Mouse (Mus musculus) midbrain, embryonic 13.5 days (tissue): ENCODE data around the gene Sepsecs. TPM values are rescaled to one million over a fixed set of nuclear protein-coding genes. Genes with fewer than 3 reads are reported as not detected.

ENCODE experiments used
- ATAC-seq: fragments of 200-750 bp; cut with Nextera tagmentation; 2 replicates; pipeline ENCODE4 v1.8.0; 2017; ENCODE audit warnings: mild to moderate bottlenecking, moderate TSS enrichment, moderate library complexity
- H3K27ac ChIP-seq: fragments of 300-500 bp; sonication (generic); 2 replicates; pipeline ENCODE4 v1.5.1; 2015; ENCODE audit warnings: inconsistent platforms, mild to moderate bottlenecking, moderate library complexity
- H3K27me3 ChIP-seq: fragments of 300-500 bp; sonication (generic); 2 replicates; pipeline ENCODE4 v1.6.1; 2015; ENCODE audit warnings: mild to moderate bottlenecking, inconsistent platforms
- H3K36me3 ChIP-seq: fragments of 300-500 bp; sonication (generic); 2 replicates; pipeline ENCODE4 v1.6.1; 2015; ENCODE audit warnings: mild to moderate bottlenecking, inconsistent platforms
- H3K4me1 ChIP-seq: fragments of 300-500 bp; sonication (generic); replicated peaks from 2 replicates; pipeline ENCODE4 v1.6.1; 2015; ENCODE audit warnings: inconsistent platforms
- H3K4me2 ChIP-seq: fragments of 300-500 bp; sonication (generic); replicated peaks from 2 replicates; pipeline ENCODE4 v1.6.1; 2015; ENCODE audit warnings: moderate library complexity, mild to moderate bottlenecking, inconsistent platforms
- H3K4me3 ChIP-seq: fragments of 300-500 bp; sonication (generic); replicated peaks from 2 replicates; pipeline ENCODE4 v1.5.1; 2015; ENCODE audit warnings: mild to moderate bottlenecking, inconsistent platforms
- H3K9ac ChIP-seq: fragments of 300-500 bp; sonication (generic); replicated peaks from 2 replicates; pipeline ENCODE4 v1.6.1; 2015; ENCODE audit warnings: mild to moderate bottlenecking, inconsistent platforms
- H3K9me3 ChIP-seq: fragments of 300-500 bp; sonication (generic); 2 replicates; pipeline ENCODE4 v1.6.1; 2016; ENCODE audit warnings: mild to moderate bottlenecking, inconsistent platforms
- WGBS: fragments of 180-500 bp; shearing (Covaris S2); methylation state at CpG from one replicate; pipeline ENCODE4 v1.1.7; 2015; 5-methylcytosine and 5-hydroxymethylcytosine counted together
- polyA plus RNA-seq: library from polyadenylated mRNA; unstranded; fragments of >200 nt; fragmentation: Nextera tagmentation; extraction: Ambion mirVana; gene quantifications from 2 replicates; pipeline ENCODE4 v1.2.1, GENCODE M21; 2015

Gene Sepsecs
- polyA plus RNA-seq, 1 experiment from 2014 or later: 8.3 TPM

GRCm38 (mm10) chr5:52618348-52619270 lies 50.9 kb downstream of the Sepsecs start:
- Histone ChIP-seq H3K4me2 (peak overlapping the region; percentile 74), H3K9ac (peak overlapping the region; percentile 59), H3K4me3 (peak overlapping the region; percentile 45), H3K27ac (peak overlapping the region; percentile 83), H3K9me3 (peaks cover 4% of the 10 kb centered on the region), H3K4me1 (peaks cover 24% of the 10 kb centered on the region), H3K27me3 (no peaks in the 10 kb centered on the region), H3K36me3 (no peaks in the 10 kb centered on the region)
- under 1% methylated on average over 41 of the region's 41 CpGs for WGBS
- ATAC-seq: peak; percentile 81

DNA sequence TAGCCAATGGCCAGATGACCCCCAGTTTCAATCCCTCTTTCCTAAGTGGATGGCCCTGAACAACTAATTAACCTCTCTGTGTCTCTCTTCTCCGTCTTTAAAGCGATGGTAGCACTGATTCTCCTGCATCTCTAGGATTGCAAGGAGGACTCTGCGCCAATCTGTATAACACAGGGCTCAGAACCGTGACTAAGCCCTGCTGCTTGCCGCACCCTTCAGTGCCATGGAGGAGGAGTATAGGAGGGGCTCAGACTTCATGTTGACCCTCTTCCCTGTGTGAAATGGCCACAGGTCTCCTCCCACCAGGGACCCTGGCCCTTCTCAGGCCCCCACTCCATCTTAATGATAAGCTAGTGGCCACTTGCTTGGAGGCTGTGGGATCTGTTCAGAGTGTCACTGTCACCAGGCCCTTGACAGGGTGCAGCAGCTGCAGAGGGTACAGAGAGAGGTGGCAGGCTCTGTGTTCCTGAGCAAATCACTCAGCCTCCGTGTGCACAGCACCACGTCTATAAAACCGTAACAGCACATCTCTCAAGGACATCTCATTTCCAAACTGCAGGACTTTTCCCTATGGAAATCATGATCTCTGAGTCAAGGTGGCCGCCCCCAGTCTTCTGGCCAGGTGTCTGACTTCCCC lies 51.7 kb downstream of the Sepsecs start:
- H3K4me1 ChIP-seq: peaks cover 24% of the 10 kb centered on the region
- peak overlapping the region; percentile 45 for H3K4me3 ChIP-seq
- peak; percentile 59 for ATAC-seq
- peaks cover 7% of the 10 kb centered on the region for H3K9me3 ChIP-seq
- H3K27ac ChIP-seq: peak overlapping the region; percentile 83
- peak overlapping the region; percentile 74 for H3K4me2 ChIP-seq
- H3K27me3 ChIP-seq: no peaks in the 10 kb centered on the region
- no peaks in the 10 kb centered on the region for H3K36me3 ChIP-seq
- WGBS: 13% methylated on average over 9 of the region's 9 CpGs
- H3K9ac ChIP-seq: peak overlapping the region; percentile 59; the same call in 1 of the 2 replicates

- 31% methylated on average over 2 of the region's 2 CpGs for WGBS
- no peak for ATAC-seq
- H3K4me3 ChIP-seq: no peak overlapping the region
- H3K9me3 ChIP-seq: peaks cover 7% of the 10 kb centered on the region
- no peaks in the 10 kb centered on the region for H3K36me3 ChIP-seq
- H3K27ac ChIP-seq: no peak overlapping the region
- no peaks in the 10 kb centered on the region for H3K27me3 ChIP-seq
- H3K9ac ChIP-seq: no peak overlapping the region
- H3K4me2 ChIP-seq: no peak overlapping the region
- peaks cover 24% of the 10 kb centered on the region for H3K4me1 ChIP-seq
Observed at GRCm38 (mm10) chr5:52616549-52616948, 53.0 kb downstream of the Sepsecs start.

DNA sequence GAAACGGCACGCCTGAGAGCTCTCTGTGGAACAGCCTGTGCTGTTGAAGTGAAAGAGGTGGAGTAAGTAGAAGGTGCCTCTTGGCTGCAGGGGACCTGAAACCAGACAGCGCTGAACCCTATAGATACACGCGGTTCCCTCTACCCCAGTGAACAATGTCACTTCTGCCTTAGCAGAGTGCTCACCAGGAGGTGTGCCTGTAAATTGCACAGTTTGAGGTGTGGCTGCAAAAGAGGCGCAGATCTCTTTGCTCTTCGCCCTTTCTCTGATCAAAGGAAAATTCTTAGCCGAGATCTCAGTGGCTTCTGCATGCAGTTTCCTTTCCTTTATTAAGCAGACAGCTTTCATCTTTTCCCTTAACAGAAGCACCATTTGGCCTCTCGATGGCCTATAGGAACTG lies 54.1 kb downstream of the Sepsecs start:
- Histone ChIP-seq H3K36me3 (no peaks in the 10 kb centered on the region), H3K27me3 (no peaks in the 10 kb centered on the region), H3K27ac (0 out of 2 replicates have a peak overlapping the region, but pooled peaks have one; percentile 5), H3K4me1 (peaks cover 24% of the 10 kb centered on the region), H3K9ac (no peak overlapping the region), H3K9me3 (peaks cover 7% of the 10 kb centered on the region), H3K4me3 (no peak overlapping the region), H3K4me2 (no peak overlapping the region)
- 69% methylated on average over 9 of the region's 9 CpGs for WGBS
- ATAC-seq: no peak

DNA sequence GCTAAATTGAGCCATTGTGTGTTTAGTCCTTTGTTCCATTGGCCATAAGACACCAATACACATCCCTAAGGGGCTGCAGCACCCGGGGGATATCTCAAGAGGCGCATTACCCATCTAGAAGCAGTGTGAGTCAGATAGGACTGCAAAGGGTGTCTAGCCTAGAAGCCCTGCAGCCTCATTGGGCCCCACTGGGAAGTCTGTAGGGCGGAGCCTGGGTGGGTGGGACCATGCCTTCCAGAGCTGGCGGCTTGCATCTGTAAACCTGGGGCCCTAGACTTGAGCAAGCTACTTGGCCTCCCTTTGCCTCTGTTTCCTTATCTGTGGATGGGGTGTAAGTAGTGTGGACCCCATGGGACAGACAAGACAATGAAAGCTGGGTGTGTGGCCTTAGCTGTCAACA lies 54.8 kb downstream of the Sepsecs start:
- Histone ChIP-seq H3K27me3 (no peaks in the 10 kb centered on the region), H3K27ac (no peak overlapping the region), H3K9me3 (peaks cover 7% of the 10 kb centered on the region), H3K4me2 (no peak overlapping the region), H3K36me3 (no peaks in the 10 kb centered on the region), H3K4me1 (peaks cover 24% of the 10 kb centered on the region), H3K9ac (no peak overlapping the region), H3K4me3 (no peak overlapping the region)
- no peak for ATAC-seq
- WGBS: 77% methylated on average over 4 of the region's 4 CpGs

GRCm38 (mm10) chr5:52612776-52613175 lies 56.7 kb downstream of the Sepsecs start:
- ATAC-seq: no peak
- Histone ChIP-seq H3K4me2 (no peak overlapping the region), H3K27me3 (no peaks in the 10 kb centered on the region), H3K9ac (no peak overlapping the region), H3K27ac (no peak overlapping the region), H3K4me3 (no peak overlapping the region), H3K4me1 (peaks cover 14% of the 10 kb centered on the region), H3K36me3 (no peaks in the 10 kb centered on the region), H3K9me3 (peaks cover 7% of the 10 kb centered on the region)
- 93% methylated on average over 8 of the region's 8 CpGs for WGBS

GRCm38 (mm10) chr5:52611315-52611895 lies 58.1 kb downstream of the Sepsecs start:
- Histone ChIP-seq H3K36me3 (no peaks in the 10 kb centered on the region), H3K4me1 (0 out of 2 replicates have a peak, but pooled peaks cover under 1% of the 10 kb centered on the region), H3K27ac (no peak overlapping the region), H3K4me3 (no peak overlapping the region), H3K9me3 (peaks cover 11% of the 10 kb centered on the region), H3K4me2 (no peak overlapping the region), H3K27me3 (no peaks in the 10 kb centered on the region), H3K9ac (no peak overlapping the region)
- ATAC-seq: 0 out of 2 replicates have a peak, but pooled peaks have one; percentile 13
- 79% methylated on average over 10 of the region's 10 CpGs for WGBS

DNA sequence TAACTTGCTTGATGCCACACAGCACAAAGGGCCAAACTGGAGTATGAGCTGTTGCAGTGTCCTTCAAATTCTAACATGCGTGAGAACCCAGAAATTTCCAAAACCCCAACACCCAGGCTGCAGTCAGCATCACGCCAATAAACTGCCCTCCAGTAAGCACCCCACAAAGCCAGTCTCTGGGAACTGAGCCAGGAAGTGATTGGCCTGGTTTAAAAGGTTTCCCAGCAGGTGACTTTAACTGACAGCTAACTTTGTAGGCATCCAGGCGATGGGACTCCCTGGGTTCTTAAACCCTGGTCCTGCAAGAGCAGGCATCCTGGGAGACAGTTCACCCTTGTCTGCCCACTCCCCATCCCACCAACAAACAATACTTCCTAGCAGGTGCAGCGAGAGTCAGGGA lies 59.2 kb downstream of the Sepsecs start:
- no peak for ATAC-seq
- no peak overlapping the region for H3K27ac ChIP-seq
- no peaks in the 10 kb centered on the region for H3K27me3 ChIP-seq
- no peak overlapping the region for H3K4me2 ChIP-seq
- WGBS: 34% methylated on average over 4 of the region's 4 CpGs
- H3K4me3 ChIP-seq: no peak overlapping the region
- H3K36me3 ChIP-seq: no peaks in the 10 kb centered on the region
- peaks cover 11% of the 10 kb centered on the region for H3K9me3 ChIP-seq
- no peaks in the 10 kb centered on the region for H3K4me1 ChIP-seq
- no peak overlapping the region for H3K9ac ChIP-seq

- Histone ChIP-seq H3K27ac (no peak overlapping the region), H3K4me2 (no peak overlapping the region), H3K27me3 (no peaks in the 10 kb centered on the region), H3K36me3 (no peaks in the 10 kb centered on the region), H3K4me3 (no peak overlapping the region), H3K9me3 (peaks cover 11% of the 10 kb centered on the region), H3K9ac (no peak overlapping the region), H3K4me1 (no peaks in the 10 kb centered on the region)
- no peak for ATAC-seq
- WGBS: 86% methylated on average over 10 of the region's 10 CpGs
Observed at GRCm38 (mm10) chr5:52609672-52610071, 59.8 kb downstream of the Sepsecs start.

DNA sequence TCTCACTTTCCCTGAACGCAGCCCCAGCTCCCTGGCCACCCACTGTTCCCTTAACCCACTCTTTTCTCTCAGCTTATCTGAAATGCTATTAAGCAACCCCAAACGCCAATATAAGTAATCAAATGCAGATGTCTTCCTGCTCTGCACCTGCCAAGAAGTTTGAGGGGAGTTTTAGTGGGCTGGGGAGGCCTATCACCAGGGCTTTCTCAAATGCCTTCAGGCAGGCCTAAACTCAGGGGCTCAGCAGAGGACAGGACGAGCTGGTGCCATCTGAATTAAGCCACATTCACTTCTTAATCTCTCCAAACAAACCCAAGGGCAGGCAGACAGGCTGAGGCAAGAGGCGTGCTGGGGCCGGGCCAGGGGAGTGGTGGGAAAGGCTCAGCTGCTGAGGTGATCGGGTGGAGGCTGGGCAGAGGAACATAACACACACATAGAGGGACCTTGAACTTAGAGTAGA lies 64.9 kb downstream of the Sepsecs start:
- Histone ChIP-seq H3K27ac (no peak overlapping the region), H3K27me3 (no peaks in the 10 kb centered on the region), H3K4me1 (no peaks in the 10 kb centered on the region), H3K4me3 (no peak overlapping the region), H3K9ac (no peak overlapping the region), H3K9me3 (peaks cover 4% of the 10 kb centered on the region; the same call in 1 of the 2 replicates), H3K4me2 (no peak overlapping the region), H3K36me3 (no peaks in the 10 kb centered on the region)
- ATAC-seq: no peak
- 37% methylated on average over 6 of the region's 6 CpGs for WGBS

DNA sequence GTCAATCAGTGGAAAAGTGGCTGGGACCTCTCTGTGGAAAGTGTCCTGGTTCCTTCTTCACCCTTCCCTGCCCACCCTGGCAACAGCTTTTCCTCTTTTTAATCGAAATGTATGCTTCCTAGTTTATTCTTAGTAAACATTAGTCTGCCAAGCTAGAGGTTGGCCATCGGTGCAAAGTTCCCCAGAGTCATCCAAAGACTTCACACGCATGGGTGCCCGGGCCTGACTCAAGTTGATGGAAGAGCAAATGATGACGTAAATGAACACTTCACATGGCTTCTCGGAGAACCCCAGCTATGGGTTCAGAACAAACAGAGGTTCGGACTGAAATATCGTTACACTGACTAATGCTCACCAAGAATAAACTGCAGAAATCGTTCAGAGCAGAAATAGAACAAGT lies 78.9 kb downstream of the Sepsecs start:
- H3K27ac ChIP-seq: no peak overlapping the region
- WGBS: 92% methylated on average over 9 of the region's 9 CpGs
- no peaks in the 10 kb centered on the region for H3K9me3 ChIP-seq
- H3K27me3 ChIP-seq: no peaks in the 10 kb centered on the region
- H3K36me3 ChIP-seq: no peaks in the 10 kb centered on the region
- no peak overlapping the region for H3K4me3 ChIP-seq
- no peak for ATAC-seq
- no peak overlapping the region for H3K4me2 ChIP-seq
- H3K9ac ChIP-seq: no peak overlapping the region
- no peaks in the 10 kb centered on the region for H3K4me1 ChIP-seq
